Mouse (Mus musculus): ENCODE data around the gene Arhgap33.

Arhgap33 gene

GRCm38 (mm10) chr7:30534633-30535577, at the start of gene Arhgap33:
Arhgap33 (minus strand) TSS chr7:30535060.
- DNase-seq = peak; percentile 98

- DNase-seq = no peak
Observed at GRCm38 (mm10) chr7:30584339-30584738, 49.5 kb upstream of the Arhgap33 start.

- no peak for DNase-seq
Observed at GRCm38 (mm10) chr7:30581547-30581946, 46.7 kb upstream of the Arhgap33 start.

GRCm38 (mm10) chr7:30579950-30580349, 45.1 kb upstream of the Arhgap33 start:
- no peak for DNase-seq

GRCm38 (mm10) chr7:30572969-30573368, 38.1 kb upstream of the Arhgap33 start:
- no peak for DNase-seq

GRCm38 (mm10) chr7:30572389-30572788, 37.5 kb upstream of the Arhgap33 start:
- DNase-seq = no peak

- DNase-seq = no peak
Observed at GRCm38 (mm10) chr7:30567555-30567954, 32.7 kb upstream of the Arhgap33 start.

GRCm38 (mm10) chr7:30566033-30566432, 31.2 kb upstream of the Arhgap33 start:
- no peak for DNase-seq

GRCm38 (mm10) chr7:30564970-30565571, 30.2 kb upstream of the Arhgap33 start, which contains the start of gene Igflr1:
Igflr1 (plus strand) TSS chr7:30565427.
- DNase-seq = no peak

GRCm38 (mm10) chr7:30563906-30564280, 29.0 kb upstream of the Arhgap33 start:
- DNase-seq = no peak

GRCm38 (mm10) chr7:30563117-30563905, 28.5 kb upstream of the Arhgap33 start, which contains the start of the genes U2af1l4, Gm49396 and Psenen:
U2af1l4 (plus strand) TSS chr7:30563301.
Gm49396 (plus strand) TSS chr7:30563344.
Psenen (minus strand) TSS chr7:30563627.
- peak; percentile 94 for DNase-seq

- DNase-seq = peak; percentile 40
Observed at GRCm38 (mm10) chr7:30562526-30563116, 27.8 kb upstream of the Arhgap33 start.

- no peak for DNase-seq
Observed at GRCm38 (mm10) chr7:30560296-30560695, 25.4 kb upstream of the Arhgap33 start.

GRCm38 (mm10) chr7:30559443-30559954, 24.6 kb upstream of the Arhgap33 start, which contains the start of gene Lin37:
Lin37 (minus strand) TSS chr7:30559838.
- peak; percentile 96 for DNase-seq

- DNase-seq = no peak
Observed at GRCm38 (mm10) chr7:30558656-30559442, 24.0 kb upstream of the Arhgap33 start.

GRCm38 (mm10) chr7:30557901-30558514, 23.1 kb upstream of the Arhgap33 start:
- DNase-seq = no peak

- DNase-seq = no peak
Observed at GRCm38 (mm10) chr7:30556894-30557536, 22.2 kb upstream of the Arhgap33 start.

GRCm38 (mm10) chr7:30553810-30554584, 19.1 kb upstream of the Arhgap33 start:
- DNase-seq = no peak

GRCm38 (mm10) chr7:30553021-30553589, 18.2 kb upstream of the Arhgap33 start:
- DNase-seq = no peak
